Comparison of ENCODE assay signal across 8 mouse cellular contexts in genomic region chr5:65699146-65699545, GRCm38 (mm10). TPM values are rescaled to one million over a fixed set of nuclear protein-coding genes. Genes with fewer than 3 reads are reported as not detected.
DNase-seq lines count a peak whose midpoint lies in the region; ATAC-seq and TF ChIP-seq lines count a peak whose summit lies in the region.

No protein-coding gene starts in this region.

- H3K9ac ChIP-seq in CH12.LX (ENCODE audit: insufficient read depth, low read depth): peak overlapping the region; percentile 74
- H3K9ac ChIP-seq in heart, embryonic 16.5 days (ENCODE audit: low read length): peak overlapping the region; percentile 97
- peak overlapping the region; percentile 98 for H3K9ac ChIP-seq in liver, embryonic 16.5 days (ENCODE audit: low read depth, low read length)

- TF ChIP-seq EP300 in CH12.LX (IDR thresholded peaks at IDR 0.05; ENCODE audit: low read length): no peak

- TF ChIP-seq CTCF in CH12.LX (conservative IDR thresholded peaks at IDR 0.05 in 1 of 2, IDR thresholded peaks at IDR 0.05 in 1 of 2; ENCODE audit: low read depth in 2 of 2, low read length in 2 of 2): no peak

- H3K9me3 ChIP-seq in CH12.LX (replicated peaks; ENCODE audit: low read length): no peaks in the 10 kb centered on the region
- no peaks in the 10 kb centered on the region for H3K9me3 ChIP-seq in heart, embryonic 16.5 days (replicated peaks; ENCODE audit: control insufficient read depth, low read length)
- no peaks in the 10 kb centered on the region for H3K9me3 ChIP-seq in liver, embryonic 16.5 days (replicated peaks; ENCODE audit: control insufficient read depth, low read length)

- H3K4me2 ChIP-seq in CH12.LX (ENCODE audit: insufficient read depth, low read depth, poor library complexity, severe bottlenecking): peak overlapping the region; percentile 39
- peak overlapping the region; percentile 64 for H3K4me2 ChIP-seq in heart, embryonic 16.5 days (ENCODE audit: low read depth, low read length)
- peak overlapping the region; percentile 72 for H3K4me2 ChIP-seq in liver, embryonic 16.5 days (ENCODE audit: low read depth, low read length)

- H3K36me3 ChIP-seq in CH12.LX (replicated peaks in 1 of 2; ENCODE audit: control insufficient read depth in 1 of 2, insufficient read depth in 1 of 2, low read length in 1 of 2): peaks cover 3 to 21% of the 10 kb centered on the region in 2 experiments
- H3K36me3 ChIP-seq in heart, embryonic 16.5 days (ENCODE audit: control insufficient read depth, insufficient read depth): 0 out of 2 replicates have a peak, but pooled peaks cover 3% of the 10 kb centered on the region
- 0 out of 2 replicates have a peak, but pooled peaks cover 5% of the 10 kb centered on the region for H3K36me3 ChIP-seq in liver, embryonic 16.5 days (ENCODE audit: control insufficient read depth, insufficient read depth)

- TF ChIP-seq RAD21 in CH12.LX (IDR thresholded peaks at IDR 0.05; ENCODE audit: low read depth, low read length): no peak

- H3K27me3 ChIP-seq in CH12.LX (replicated peaks): no peaks in the 10 kb centered on the region
- H3K27me3 ChIP-seq in heart, embryonic 16.5 days (ENCODE audit: control insufficient read depth, insufficient read depth, low read length): no peaks in the 10 kb centered on the region
- no peaks in the 10 kb centered on the region for H3K27me3 ChIP-seq in liver, embryonic 16.5 days (ENCODE audit: control insufficient read depth, insufficient read depth, low read depth, low read length)

- peak overlapping the region; percentile 76 for H3K27ac ChIP-seq in CH12.LX (ENCODE audit: insufficient read depth, low read depth)
- peak overlapping the region; percentile 92 for H3K27ac ChIP-seq in heart, embryonic 16.5 days (ENCODE audit: low read length)
- H3K27ac ChIP-seq in liver, embryonic 16.5 days (ENCODE audit: low read length): peak overlapping the region; percentile 91

- in situ Hi-C loops in CH12.LX (cut with MboI; ENCODE audit: low pct_ligation_motif_present, low pct_unique_long_range_greater_than_20kb, low sequenced_read_pairs): loop anchor here (10.0 kb wide), 1 partner anchor 304 kb away; the partner anchor contains the start of genes Lias and Rpl9

- TF ChIP-seq POLR2A in CH12.LX (IDR thresholded peaks at IDR 0.05; ENCODE audit: low read depth, low read length): no peak

- no peak for ATAC-seq in heart, embryonic 16.5 days (replicated peaks; ENCODE audit: extremely low read depth, insufficient read depth, low FRiP score)
- ATAC-seq in liver, embryonic 16.5 days (ENCODE audit: low read depth): no peak

- peak; percentile 88 for DNase-seq in heart, adult 11 months
- no peak for DNase-seq in heart, adult 8-10 months (ENCODE audit: low spot score)
- no peak for DNase-seq in CH12.LX (ENCODE audit: extremely low read depth)
- DNase-seq in left cerebral cortex, adult 11 months (ENCODE audit: low spot score): no peak
- no peak for DNase-seq in T-cell, adult 2 months (ENCODE audit: low spot score)
- no peak for DNase-seq in c-Kit-positive CD71-positive TER-119-positive erythroid progenitor cells, embryonic 14.5 days (ENCODE audit: low spot score)

- H3K4me1 ChIP-seq in CH12.LX (ENCODE audit: control insufficient read depth in 1 of 2, insufficient read depth in 2 of 2): peaks cover 2 to 34% of the 10 kb centered on the region in 2 experiments
- H3K4me1 ChIP-seq in heart, embryonic 16.5 days (ENCODE audit: control insufficient read depth, insufficient read depth, low read length): peaks cover 21% of the 10 kb centered on the region
- peaks cover 26% of the 10 kb centered on the region for H3K4me1 ChIP-seq in liver, embryonic 16.5 days (ENCODE audit: control insufficient read depth, low read depth, low read length)

- H3K79me2 ChIP-seq in CH12.LX (replicated peaks; ENCODE audit: control insufficient read depth, extremely low read depth, insufficient read depth, poor library complexity, severe bottlenecking): peaks cover 33% of the 10 kb centered on the region

- H3K4me3 ChIP-seq in CH12.LX (replicated peaks in 1 of 3; ENCODE audit: low read depth in 2 of 3, low read length in 2 of 3, poor library complexity in 1 of 3): peak overlapping the region; percentile 26 to 92 (median 89)
- H3K4me3 ChIP-seq in heart, embryonic 16.5 days (ENCODE audit: low read length): peak overlapping the region; percentile 95
- peak overlapping the region; percentile 95 for H3K4me3 ChIP-seq in liver, embryonic 16.5 days (ENCODE audit: low read depth, low read length)

- dilution Hi-C loops in CH12.LX (cut with MboI; ENCODE audit: extremely low pct_ligation_motif_present, extremely low pct_unique_long_range_greater_than_20kb, low sequenced_read_pairs): no loop called here

- WGBS in heart, embryonic 16.5 days: 67% methylated on average over 10 of the region's 10 CpGs
- WGBS in liver, embryonic 16.5 days (ENCODE audit: insufficient replicate concordance): 53% methylated on average over 10 of the region's 10 CpGs

TF ChIP-seq in CH12.LX, 34 proteins besides CTCF, POLR2A, EP300 and RAD21:
- TF ChIP-seq MXI1 (IDR thresholded peaks at IDR 0.05; ENCODE audit: low read depth, low read length) (no peak), JUND (conservative IDR thresholded peaks at IDR 0.05; ENCODE audit: low read depth, low read length) (no peak), SMC3 (IDR thresholded peaks at IDR 0.05; ENCODE audit: low read depth, low read length) (no peak), IRF4 (IDR thresholded peaks at IDR 0.05; ENCODE audit: low read depth, low read length) (0 out of 2 replicates have a peak, but pooled peaks have one; percentile 3)
TF ChIP-seq in CH12.LX: peak in this region for 1.

RNA-seq across cellular contexts. Expression of gene Pds5a, which starts 1.1 kb away (rescaled TPM):
- total RNA-seq in heart, adult 8-10 months (2022): 10 to 100 TPM; 53.1 to 64.7 (median 62.6) TPM
- total RNA-seq in CH12.LX (2012; rRNA removed) (126 and 129 TPM in 2 replicates), CH12.LX (2014; rRNA removed) (178 and 198 TPM in 2 replicates)
- polyA plus RNA-seq in CH12.LX (2012; ENCODE audit: insufficient read length, low read depth): 116 and 140 TPM in 2 replicates
- polyA plus RNA-seq in heart, embryonic 16.5 days (2015; fragmentation: Nextera tagmentation; extraction: Ambion mirVana): 32.3 and 32.6 TPM in 2 replicates
- 15.7 and 17.3 TPM in 2 replicates for polyA plus RNA-seq in liver, embryonic 16.5 days (2015; fragmentation: Nextera tagmentation; extraction: Ambion mirVana)
